Mouse (Mus musculus): Measurements from ENCODE around the gene Nfkbie. TPM values are rescaled to one million over a fixed set of nuclear protein-coding genes. Genes with fewer than 3 reads are reported as not detected.

The Nfkbie gene
- total RNA-seq, 2 experiments from 2014 or later, result 1.6 to 2.0 TPM

GRCm38 (mm10) chr17:45591701-45592605 is 36.5 kb downstream of the Nfkbie start:
- DNase-seq (ENCODE audit: low spot score in 2 of 2), result no peak
- intact Hi-C loops (cut with DNase I), result loop anchor here (10.0 kb wide), 1 partner anchor 563 kb away; the partner anchor contains the start of gene Mad2l1bp

DNA sequence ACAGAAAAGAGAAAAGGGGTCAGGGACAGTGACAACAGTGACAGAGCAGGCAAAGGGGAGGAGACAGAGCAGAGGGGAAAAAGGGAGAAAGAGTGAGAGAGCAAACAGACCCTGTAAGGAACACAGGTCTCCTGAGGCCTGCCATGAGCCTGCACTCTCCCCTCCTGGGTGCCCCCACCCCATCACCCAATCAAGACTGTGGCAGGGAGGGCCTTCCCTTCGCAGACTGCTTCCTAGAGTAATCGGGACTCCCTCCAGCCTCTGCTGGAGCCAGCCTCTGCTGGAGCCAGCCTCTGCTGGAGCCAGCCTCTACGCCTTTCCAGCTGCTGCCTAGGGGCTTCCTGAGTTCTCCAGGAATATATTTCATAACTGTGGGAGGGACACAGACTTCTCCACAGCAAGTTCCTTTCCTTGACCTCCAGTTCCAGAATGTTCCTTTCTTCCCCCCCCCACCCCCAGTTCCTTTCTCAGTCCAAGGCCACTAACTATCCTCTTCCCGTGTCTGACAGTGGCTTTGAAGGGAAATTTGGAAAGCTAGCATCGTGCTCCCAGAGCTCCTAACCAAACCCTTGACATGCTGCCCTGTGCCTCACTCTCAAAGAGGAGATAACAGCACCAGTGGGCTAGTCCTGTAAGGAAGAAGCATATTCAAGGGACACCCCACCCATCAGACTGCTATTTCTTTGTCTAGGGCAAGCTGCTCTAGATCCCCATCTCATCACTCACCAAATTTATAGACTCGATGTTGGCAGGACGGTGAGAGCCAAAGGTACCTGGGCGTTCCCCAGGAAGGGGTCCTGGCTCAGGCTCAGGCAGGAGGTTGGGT is 37.3 kb downstream of the Nfkbie start:
- intact Hi-C loops (cut with DNase I), result loop anchor here (10.0 kb wide), 1 partner anchor 562 kb away; the partner anchor contains the start of gene Mad2l1bp
- no peak for DNase-seq (ENCODE audit: low spot score in 2 of 2)

DNA sequence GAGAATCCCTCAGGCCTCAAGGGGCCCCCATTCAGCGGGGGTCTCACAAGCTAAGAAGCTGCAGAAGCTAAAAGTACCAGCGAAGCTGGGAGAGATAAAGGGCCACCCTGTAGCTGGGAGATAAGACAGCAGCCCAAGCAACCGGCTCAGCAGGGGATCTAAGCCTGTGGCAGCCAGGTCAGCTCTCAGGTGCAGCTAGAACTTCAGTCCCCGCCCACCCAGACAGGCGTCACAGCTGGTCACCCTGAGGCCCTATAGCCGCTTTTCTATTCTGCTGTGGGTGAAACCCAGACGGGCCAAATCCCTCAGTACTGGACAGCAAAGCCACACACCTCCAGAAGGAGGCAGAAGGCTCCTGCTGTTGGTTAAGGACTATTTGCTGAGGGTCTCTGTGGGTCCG is 38.0 kb downstream of the Nfkbie start:
- DNase-seq (ENCODE audit: low spot score in 2 of 2), result no peak
- intact Hi-C loops (cut with DNase I), result loop anchor here (10.0 kb wide), 1 partner anchor 561 kb away; the partner anchor contains the start of gene Mad2l1bp

- intact Hi-C loops (cut with DNase I), result loop anchor here (10.0 kb wide), 1 partner anchor 561 kb away; the partner anchor contains the start of gene Mad2l1bp
- DNase-seq (ENCODE audit: low spot score in 2 of 2), result no peak
Measured at GRCm38 (mm10) chr17:45594195-45594594, 38.7 kb downstream of the Nfkbie start.

DNA sequence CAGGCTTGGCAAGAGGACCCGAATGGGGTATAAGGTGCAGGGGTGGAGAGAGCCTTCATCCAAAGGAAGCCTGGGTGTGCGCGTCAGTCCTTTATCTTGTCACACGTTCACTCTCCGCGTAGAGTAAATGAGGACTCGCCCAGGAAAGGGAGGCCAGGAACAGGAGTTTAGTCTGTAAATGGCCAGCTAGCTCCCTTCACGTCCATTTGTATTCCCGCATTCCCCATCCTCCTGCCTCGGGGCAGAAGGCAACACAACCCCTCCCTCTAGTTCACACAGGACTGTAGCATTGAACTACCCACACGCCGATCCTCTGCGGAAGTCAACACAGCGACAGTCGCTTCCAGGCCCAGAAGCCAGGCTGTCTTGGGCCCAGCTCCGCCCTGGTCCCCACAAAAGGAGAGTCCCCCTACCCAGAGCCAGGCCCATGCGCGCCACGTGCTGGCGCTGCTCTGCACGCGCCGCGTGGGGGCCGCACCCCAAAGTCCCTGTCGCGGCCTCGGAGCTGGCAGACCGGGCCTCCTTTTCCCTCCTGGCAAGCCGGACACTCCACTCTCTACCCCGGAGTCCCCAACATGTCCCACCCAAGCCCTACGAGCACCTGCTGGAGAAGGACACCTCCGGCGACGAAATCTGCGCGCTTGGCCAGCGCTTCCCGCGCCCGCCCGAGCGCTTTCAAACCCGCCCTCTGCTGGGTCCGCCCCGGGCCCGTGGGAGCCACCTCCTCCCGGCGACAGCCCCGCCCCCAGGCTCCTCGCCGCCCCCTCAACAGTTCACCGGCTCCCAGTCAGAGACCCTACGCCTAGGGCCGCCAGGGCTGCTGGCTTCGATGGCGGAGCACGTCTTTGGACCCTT is 39.6 kb downstream of the Nfkbie start:
- intact Hi-C loops (cut with DNase I), result loop anchor here (5.0 to 10.0 kb wide), 2 partner anchors 37 to 560 kb away; partner anchors contain the start of gene Mad2l1bp
- peak in 1 of 2 experiments; percentile 54 for DNase-seq (ENCODE audit: low spot score in 2 of 2)

DNA sequence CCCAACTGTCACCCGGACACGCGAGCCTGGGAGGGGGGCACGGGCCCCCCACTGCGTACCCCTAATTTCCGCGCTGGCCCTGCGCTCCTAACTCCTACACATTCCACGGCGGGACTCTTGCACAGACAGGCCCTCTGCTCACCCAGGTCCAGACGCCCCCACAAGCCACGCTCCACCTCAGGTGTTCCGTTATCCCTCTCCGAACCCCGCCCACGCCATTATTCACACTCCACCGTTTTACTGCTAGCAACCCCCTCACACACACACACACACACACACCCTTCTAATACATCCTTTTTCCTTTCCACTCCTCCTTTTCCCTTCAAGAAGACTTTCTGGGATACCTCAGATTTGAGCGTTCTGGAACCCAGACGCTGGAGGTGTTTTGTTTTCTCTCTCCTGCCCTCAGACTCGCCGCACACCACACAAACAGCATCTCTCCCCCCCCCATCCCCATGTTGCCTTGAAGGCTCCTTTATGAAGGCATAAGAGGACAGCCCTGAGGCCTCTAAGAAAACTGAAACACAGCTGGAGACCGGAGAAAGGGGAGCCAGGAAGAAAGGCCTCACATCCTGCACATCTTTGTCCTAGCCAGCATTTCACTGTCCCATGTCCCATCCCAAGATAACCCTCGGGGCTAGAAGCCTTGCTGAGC is 40.4 kb downstream of the Nfkbie start:
- DNase-seq (ENCODE audit: low spot score in 2 of 2), result no peak
- intact Hi-C loops (cut with DNase I), result loop anchor here (5.0 to 10.0 kb wide), 2 partner anchors 36 to 559 kb away; partner anchors contain the start of gene Mad2l1bp

DNA sequence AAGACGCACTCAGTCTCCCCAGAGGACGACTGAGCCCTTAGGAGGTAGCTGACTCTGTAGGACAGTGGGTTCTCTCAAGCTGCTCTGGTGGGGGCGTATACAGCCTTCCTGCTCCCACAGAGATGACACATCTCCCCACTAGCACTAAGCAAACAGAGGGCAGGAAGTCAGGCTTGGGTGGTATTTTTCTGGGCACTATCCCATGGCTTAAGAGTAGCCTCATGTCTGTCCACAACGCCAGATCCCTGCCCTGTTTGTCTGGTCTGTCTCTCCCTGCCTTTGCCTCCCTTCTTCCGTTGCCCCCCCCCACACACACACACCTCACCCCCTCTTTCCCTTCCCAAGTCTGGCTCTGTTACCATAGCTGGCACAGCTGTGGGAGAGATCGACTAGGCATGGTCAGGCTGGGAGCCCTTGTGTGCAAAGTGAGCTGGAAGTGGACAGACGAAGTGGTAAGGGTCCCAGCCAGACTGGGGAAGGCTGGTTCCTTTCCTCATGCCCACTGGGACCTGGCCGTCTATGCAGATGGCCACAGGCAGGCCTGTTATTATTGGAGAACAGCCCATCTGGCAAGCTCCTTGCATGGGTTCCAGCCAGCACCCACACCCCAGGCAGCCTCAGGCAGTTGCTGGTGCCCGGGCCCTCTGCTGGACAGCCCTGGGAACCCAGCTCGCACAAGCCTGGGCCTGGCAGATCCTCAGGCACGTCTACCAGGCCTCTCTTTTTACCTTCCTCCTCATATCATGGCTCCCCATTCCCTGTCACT is 41.3 kb downstream of the Nfkbie start:
- intact Hi-C loops (cut with DNase I), result loop anchor here (5.0 to 10.0 kb wide), 2 partner anchors 35 to 558 kb away; partner anchors contain the start of gene Mad2l1bp
- DNase-seq (ENCODE audit: low spot score in 2 of 2), result peak in 1 of 2 experiments; percentile 69

- intact Hi-C loops (cut with DNase I), result loop anchor here (5.0 to 10.0 kb wide), 2 partner anchors 35 to 557 kb away; partner anchors contain the start of gene Mad2l1bp
Measured at GRCm38 (mm10) chr17:45597787-45598186, 42.3 kb downstream of the Nfkbie start.

DNA sequence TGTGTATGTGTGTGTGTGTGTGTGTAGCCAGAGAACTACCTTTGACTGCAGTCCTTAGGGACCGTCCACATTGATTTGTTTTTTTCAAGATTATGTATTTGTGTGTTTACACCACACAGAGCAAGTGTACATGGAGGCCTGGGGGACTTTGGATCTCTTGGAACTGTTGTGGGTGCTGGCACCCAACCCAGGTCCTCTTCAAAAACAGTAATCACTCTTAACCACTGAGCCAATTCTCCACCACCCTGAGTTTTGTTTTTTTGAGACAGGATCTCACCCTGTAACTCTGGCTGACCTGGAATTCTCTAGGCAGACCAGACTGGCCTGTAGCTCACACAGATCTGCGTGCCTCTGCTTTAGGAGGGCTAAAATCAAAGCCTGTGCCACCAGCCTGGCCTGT is 42.9 kb downstream of the Nfkbie start:
- no peak for DNase-seq (ENCODE audit: low spot score in 2 of 2)
- intact Hi-C loops (cut with DNase I), result loop anchor here (5.0 to 10.0 kb wide), 2 partner anchors 34 to 556 kb away; partner anchors contain the start of gene Mad2l1bp

More at GRCm38 (mm10) chr17:45597787-45598186, 42.3 kb downstream of the Nfkbie start:
- no peak for DNase-seq (ENCODE audit: low spot score in 2 of 2)

DNA sequence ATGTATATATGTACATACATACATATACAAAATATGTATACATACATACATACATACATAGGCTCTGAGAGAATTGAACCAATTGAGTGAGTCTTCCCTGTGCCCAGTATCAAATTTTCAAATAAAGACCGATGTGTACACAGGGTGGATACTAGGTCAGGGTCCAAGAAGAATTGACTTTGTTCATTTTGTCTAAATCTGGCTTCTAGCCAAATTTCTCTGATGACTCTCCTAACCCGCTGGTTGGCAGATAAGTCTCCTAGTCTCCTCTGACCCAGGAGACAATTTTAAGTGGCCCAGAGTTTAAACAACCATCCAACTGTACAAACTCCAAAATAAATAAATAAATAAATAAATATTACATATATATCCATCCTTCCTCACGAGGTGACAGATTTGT is 43.4 kb downstream of the Nfkbie start:
- intact Hi-C loops (cut with DNase I), result loop anchor here (5.0 to 10.0 kb wide), 2 partner anchors 33 to 556 kb away; partner anchors contain the start of gene Mad2l1bp
- no peak for DNase-seq (ENCODE audit: low spot score in 2 of 2)

- intact Hi-C loops (cut with DNase I), result loop anchor here (5.0 to 10.0 kb wide), 2 partner anchors 33 to 555 kb away; partner anchors contain the start of gene Mad2l1bp
Measured at GRCm38 (mm10) chr17:45599446-45600242, 44.1 kb downstream of the Nfkbie start, which contains the start of gene Slc29a1. TSS of gene Slc29a1 (minus strand) at chr17:45599606.

GRCm38 (mm10) chr17:45600267-45600666 is 44.8 kb downstream of the Nfkbie start:
- DNase-seq (ENCODE audit: low spot score in 2 of 2), result no peak
- intact Hi-C loops (cut with DNase I), result no loop called here

More at GRCm38 (mm10) chr17:45599446-45600242, 44.1 kb downstream of the Nfkbie start, which contains the start of gene Slc29a1:
- no peak for DNase-seq (ENCODE audit: low spot score in 2 of 2)

- intact Hi-C loops (cut with DNase I), result no loop called here
- no peak for DNase-seq (ENCODE audit: low spot score in 2 of 2)
Measured at GRCm38 (mm10) chr17:45601325-45601724, 45.8 kb downstream of the Nfkbie start.

DNA sequence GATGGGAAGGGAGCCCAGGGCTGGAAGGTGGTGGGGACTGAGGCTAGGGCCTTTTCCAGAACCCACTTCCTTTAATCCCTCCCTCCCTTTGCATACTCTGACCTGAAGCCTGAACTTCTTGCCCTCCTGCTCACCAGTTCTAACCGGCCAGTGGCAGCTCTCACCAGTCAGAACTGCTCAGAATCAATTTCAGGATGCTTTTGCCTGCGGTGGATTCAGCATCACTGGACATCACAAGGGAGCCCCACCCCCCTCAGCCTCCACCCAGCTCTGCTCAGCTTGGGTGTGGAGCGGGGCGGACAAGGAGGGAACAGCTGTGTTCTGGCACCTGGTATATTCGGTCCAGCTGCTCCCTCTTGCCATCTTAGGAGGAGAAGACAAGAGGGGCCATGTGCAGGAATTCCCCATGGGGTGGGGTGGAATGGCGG is 46.4 kb downstream of the Nfkbie start, which contains the start of gene Mymx:
Gene Mymx (minus strand): TSS at position 226 of the 428 bp plus-strand sequence.
- intact Hi-C loops (cut with DNase I), result no loop called here
- no peak for DNase-seq (ENCODE audit: low spot score in 2 of 2)

DNA sequence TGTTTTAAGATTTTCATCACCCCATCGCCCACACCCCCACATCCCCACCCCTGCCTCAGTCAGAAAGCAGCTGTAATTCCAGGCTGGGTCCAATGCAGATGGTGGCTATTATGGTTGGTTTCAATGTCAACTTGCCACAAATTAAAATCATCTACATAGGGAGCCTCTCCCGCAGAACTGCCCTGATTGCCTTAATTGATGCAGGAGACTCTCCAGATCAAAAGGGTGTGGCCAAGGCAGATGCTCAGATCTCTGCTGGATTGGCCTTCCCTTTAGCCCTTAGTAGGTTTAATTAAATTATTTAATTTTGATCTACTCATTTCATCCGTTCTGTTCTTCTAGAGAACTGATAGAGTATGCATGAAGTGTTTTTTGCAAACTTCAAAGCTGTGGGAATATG is 47.5 kb downstream of the Nfkbie start:
- DNase-seq (ENCODE audit: low spot score in 2 of 2), result no peak
- intact Hi-C loops (cut with DNase I), result no loop called here

Measured in left cerebral cortex, postnatal 25 days (tissue).